Mouse (Mus musculus): ENCODE data around the gene Has3. TPM values are rescaled to one million over a fixed set of nuclear protein-coding genes. Genes with fewer than 3 reads are reported as not detected.

The Has3 gene
- polyA plus RNA-seq, 1 experiment, result 0.15 TPM

GRCm38 (mm10) chr8:106905727-106906480, 35.9 kb downstream of the Has3 start:
- peak in 1 of 2 experiments; percentile 56 for DNase-seq (ENCODE audit: low read depth in 1 of 2, low spot score in 2 of 2)
- H3K36me3 ChIP-seq (ENCODE audit: control insufficient read depth, insufficient read depth, low read length), result peaks cover 24% of the 10 kb centered on the region
- TF ChIP-seq CTCF (IDR thresholded peaks at IDR 0.05; ENCODE audit: extremely low read depth, insufficient read depth, insufficient read length, insufficient replicate concordance) (peak; percentile 40; the same call in 1 of the 2 replicates), POLR2A (IDR thresholded peaks at IDR 0.05; ENCODE audit: low read depth, low read length) (no peak)
- no peaks in the 10 kb centered on the region for H3K27me3 ChIP-seq (ENCODE audit: control insufficient read depth, insufficient read depth, low read length)
- H3K4me1 ChIP-seq (ENCODE audit: control insufficient read depth, insufficient read depth, insufficient read length), result no peaks in the 10 kb centered on the region
- WGBS, result 91% methylated on average over 17 of the region's 17 CpGs
- H3K27ac ChIP-seq (ENCODE audit: insufficient read depth, low read length), result no peak overlapping the region
- H3K4me3 ChIP-seq (ENCODE audit: extremely low read depth, insufficient read depth, insufficient read length), result no peak overlapping the region

DNA sequence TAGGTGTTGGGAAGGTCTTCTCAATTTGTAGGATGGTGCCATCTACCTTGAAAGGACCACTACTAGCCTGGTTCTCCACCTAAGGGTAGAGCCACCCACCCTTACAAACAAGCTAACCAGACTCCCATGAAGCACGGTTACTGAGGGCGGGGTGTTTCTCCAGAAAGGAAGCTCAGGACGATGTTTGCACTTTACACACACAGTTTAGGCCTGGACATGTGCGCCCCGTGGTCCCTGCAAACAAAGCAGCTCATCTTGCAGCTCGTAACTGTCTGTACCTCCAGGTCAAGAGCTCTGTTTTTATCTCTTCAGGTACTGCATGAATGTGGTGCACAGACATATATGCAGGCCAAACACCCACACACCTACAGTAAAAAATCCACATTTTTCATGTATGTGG, 36.6 kb downstream of the Has3 start:
- DNase-seq (ENCODE audit: low read depth in 1 of 2, low spot score in 2 of 2), result no peak
- Histone ChIP-seq H3K4me1 (ENCODE audit: control insufficient read depth, insufficient read depth, insufficient read length) (no peaks in the 10 kb centered on the region), H3K27me3 (ENCODE audit: control insufficient read depth, insufficient read depth, low read length) (no peaks in the 10 kb centered on the region), H3K4me3 (ENCODE audit: extremely low read depth, insufficient read depth, insufficient read length) (no peak overlapping the region), H3K27ac (ENCODE audit: insufficient read depth, low read length) (no peak overlapping the region), H3K36me3 (ENCODE audit: control insufficient read depth, insufficient read depth, low read length) (peaks cover 26% of the 10 kb centered on the region)
- 97% methylated on average over 6 of the region's 6 CpGs for WGBS
- TF ChIP-seq CTCF (IDR thresholded peaks at IDR 0.05; ENCODE audit: extremely low read depth, insufficient read depth, insufficient read length, insufficient replicate concordance) (no peak), POLR2A (IDR thresholded peaks at IDR 0.05; ENCODE audit: low read depth, low read length) (no peak)

- Histone ChIP-seq H3K4me1 (ENCODE audit: control insufficient read depth, insufficient read depth, insufficient read length) (no peaks in the 10 kb centered on the region), H3K27ac (ENCODE audit: insufficient read depth, low read length) (no peak overlapping the region), H3K36me3 (ENCODE audit: control insufficient read depth, insufficient read depth, low read length) (peaks cover 29% of the 10 kb centered on the region), H3K4me3 (ENCODE audit: extremely low read depth, insufficient read depth, insufficient read length) (no peak overlapping the region), H3K27me3 (ENCODE audit: control insufficient read depth, insufficient read depth, low read length) (no peaks in the 10 kb centered on the region)
- WGBS, result 91% methylated on average over 6 of the region's 6 CpGs
- no peak for TF ChIP-seq CTCF (IDR thresholded peaks at IDR 0.05; ENCODE audit: extremely low read depth, insufficient read depth, insufficient read length, insufficient replicate concordance)
- TF ChIP-seq POLR2A (IDR thresholded peaks at IDR 0.05; ENCODE audit: low read depth, low read length), result no peak
- DNase-seq (ENCODE audit: low read depth in 1 of 2, low spot score in 2 of 2), result no peak
These were observed 37.4 kb downstream of the Has3 start for GRCm38 (mm10) chr8:106907450-106907849.

- TF ChIP-seq POLR2A (IDR thresholded peaks at IDR 0.05; ENCODE audit: low read depth, low read length), result no peak
- TF ChIP-seq CTCF (IDR thresholded peaks at IDR 0.05; ENCODE audit: extremely low read depth, insufficient read depth, insufficient read length, insufficient replicate concordance), result no peak
- Histone ChIP-seq H3K4me1 (ENCODE audit: control insufficient read depth, insufficient read depth, insufficient read length) (no peaks in the 10 kb centered on the region), H3K27ac (ENCODE audit: insufficient read depth, low read length) (no peak overlapping the region), H3K36me3 (ENCODE audit: control insufficient read depth, insufficient read depth, low read length) (peaks cover 30% of the 10 kb centered on the region), H3K27me3 (ENCODE audit: control insufficient read depth, insufficient read depth, low read length) (no peaks in the 10 kb centered on the region), H3K4me3 (ENCODE audit: extremely low read depth, insufficient read depth, insufficient read length) (no peak overlapping the region)
- WGBS, result 90% methylated on average over 7 of the region's 7 CpGs
- DNase-seq (ENCODE audit: low read depth in 1 of 2, low spot score in 2 of 2), result no peak
These were observed 38.2 kb downstream of the Has3 start for GRCm38 (mm10) chr8:106908291-106908690.

- WGBS, result 94% methylated on average over 10 of the region's 10 CpGs
- H3K27ac ChIP-seq (ENCODE audit: insufficient read depth, low read length), result no peak overlapping the region
These were observed 43.6 kb downstream of the Has3 start for GRCm38 (mm10) chr8:106913631-106914030.

GRCm38 (mm10) chr8:106919721-106920394, 49.8 kb downstream of the Has3 start:
- Histone ChIP-seq H3K27me3 (ENCODE audit: control insufficient read depth, insufficient read depth, low read length) (no peaks in the 10 kb centered on the region), H3K4me1 (ENCODE audit: control insufficient read depth, insufficient read depth, insufficient read length) (no peaks in the 10 kb centered on the region), H3K36me3 (ENCODE audit: control insufficient read depth, insufficient read depth, low read length) (peaks cover 41% of the 10 kb centered on the region), H3K27ac (ENCODE audit: insufficient read depth, low read length) (no peak overlapping the region), H3K4me3 (ENCODE audit: extremely low read depth, insufficient read depth, insufficient read length) (no peak overlapping the region)
- WGBS, result 79% methylated on average over 8 of the region's 8 CpGs
- TF ChIP-seq POLR2A (IDR thresholded peaks at IDR 0.05; ENCODE audit: low read depth, low read length) (no peak), CTCF (IDR thresholded peaks at IDR 0.05; ENCODE audit: extremely low read depth, insufficient read depth, insufficient read length, insufficient replicate concordance) (no peak)
- DNase-seq (ENCODE audit: low read depth in 1 of 2, low spot score in 2 of 2), result no peak

More at GRCm38 (mm10) chr8:106913631-106914030, 43.6 kb downstream of the Has3 start:
- peaks cover 34% of the 10 kb centered on the region for H3K36me3 ChIP-seq (ENCODE audit: control insufficient read depth, insufficient read depth, low read length)
- DNase-seq (ENCODE audit: low read depth in 1 of 2, low spot score in 2 of 2), result no peak
- no peaks in the 10 kb centered on the region for H3K27me3 ChIP-seq (ENCODE audit: control insufficient read depth, insufficient read depth, low read length)
- no peaks in the 10 kb centered on the region for H3K4me1 ChIP-seq (ENCODE audit: control insufficient read depth, insufficient read depth, insufficient read length)
- no peak for TF ChIP-seq POLR2A (IDR thresholded peaks at IDR 0.05; ENCODE audit: low read depth, low read length)
- no peak for TF ChIP-seq CTCF (IDR thresholded peaks at IDR 0.05; ENCODE audit: extremely low read depth, insufficient read depth, insufficient read length, insufficient replicate concordance)
- H3K4me3 ChIP-seq (ENCODE audit: extremely low read depth, insufficient read depth, insufficient read length), result no peak overlapping the region

GRCm38 (mm10) chr8:106920395-106920741, 50.3 kb downstream of the Has3 start:
- Histone ChIP-seq H3K27ac (ENCODE audit: insufficient read depth, low read length) (no peak overlapping the region), H3K4me1 (ENCODE audit: control insufficient read depth, insufficient read depth, insufficient read length) (no peaks in the 10 kb centered on the region), H3K4me3 (ENCODE audit: extremely low read depth, insufficient read depth, insufficient read length) (no peak overlapping the region), H3K36me3 (ENCODE audit: control insufficient read depth, insufficient read depth, low read length) (peaks cover 39% of the 10 kb centered on the region), H3K27me3 (ENCODE audit: control insufficient read depth, insufficient read depth, low read length) (no peaks in the 10 kb centered on the region)
- TF ChIP-seq CTCF (IDR thresholded peaks at IDR 0.05; ENCODE audit: extremely low read depth, insufficient read depth, insufficient read length, insufficient replicate concordance), result no peak
- no peak for TF ChIP-seq POLR2A (IDR thresholded peaks at IDR 0.05; ENCODE audit: low read depth, low read length)
- DNase-seq (ENCODE audit: low read depth in 1 of 2, low spot score in 2 of 2), result no peak
- WGBS, result 98% methylated on average over 5 of the region's 5 CpGs
